Mouse (Mus musculus): ENCODE measurements at regions not wholly inside any gene's neighbourhood (a gene's known extent, or its start where the extent isn't known, plus 50 kb on each side); places are given as distances from the start of the nearest gene placed in this dataset. TPM values are rescaled to one million over a fixed set of nuclear protein-coding genes. Genes with fewer than 3 reads are reported as not detected.

- DNase-seq (ENCODE audit: low spot score in 2 of 2), result no peak
Measured at GRCm38 (mm10) chr2:30677498-30677897, 82.7 kb downstream of the Cstad start.

GRCm38 (mm10) chr2:30676833-30677459, 82.1 kb downstream of the Cstad start:
- DNase-seq (ENCODE audit: low spot score in 2 of 2), result peak in 1 of 2 experiments; percentile 42

DNA sequence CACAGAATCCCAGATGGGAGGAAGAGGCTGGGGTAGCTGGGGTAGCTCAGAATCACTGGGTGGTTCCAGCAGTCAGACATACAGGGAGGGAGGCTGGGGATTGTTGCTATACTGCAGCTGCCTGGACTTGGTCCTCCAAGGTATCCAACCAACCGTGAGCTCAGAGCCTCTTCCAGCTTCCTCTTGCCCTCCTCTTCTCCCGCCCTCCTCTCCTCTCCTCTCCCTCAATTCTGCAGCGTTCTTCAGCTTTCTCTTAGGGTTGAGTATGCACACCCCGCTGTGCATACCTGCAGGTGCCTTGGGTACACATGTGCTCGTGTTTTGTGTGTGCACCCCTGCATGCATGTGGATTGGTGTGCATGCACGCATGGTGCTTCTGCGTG, 81.6 kb downstream of the Cstad start:
- no peak for DNase-seq (ENCODE audit: low spot score in 2 of 2)

DNA sequence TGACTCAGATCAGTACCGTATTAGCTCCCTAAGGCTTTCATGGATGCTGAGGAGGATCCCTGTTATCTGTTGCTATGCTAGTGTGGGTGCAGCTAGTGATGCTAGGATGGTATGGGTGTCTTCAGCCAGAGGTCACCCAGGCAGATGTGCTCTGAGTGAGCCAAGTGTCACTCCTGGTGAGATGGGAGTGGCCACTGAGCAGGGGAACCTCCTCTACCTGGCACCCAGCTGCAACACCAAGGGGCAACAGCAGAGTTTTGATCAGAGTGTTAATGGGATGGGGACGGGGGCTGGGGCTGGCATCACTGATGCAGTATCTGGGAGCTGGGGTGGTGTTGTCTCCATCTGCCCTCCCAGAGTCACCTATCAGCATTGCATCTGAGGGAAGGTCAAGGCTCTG, 81.0 kb downstream of the Cstad start:
- DNase-seq (ENCODE audit: low spot score in 2 of 2), result no peak

DNA sequence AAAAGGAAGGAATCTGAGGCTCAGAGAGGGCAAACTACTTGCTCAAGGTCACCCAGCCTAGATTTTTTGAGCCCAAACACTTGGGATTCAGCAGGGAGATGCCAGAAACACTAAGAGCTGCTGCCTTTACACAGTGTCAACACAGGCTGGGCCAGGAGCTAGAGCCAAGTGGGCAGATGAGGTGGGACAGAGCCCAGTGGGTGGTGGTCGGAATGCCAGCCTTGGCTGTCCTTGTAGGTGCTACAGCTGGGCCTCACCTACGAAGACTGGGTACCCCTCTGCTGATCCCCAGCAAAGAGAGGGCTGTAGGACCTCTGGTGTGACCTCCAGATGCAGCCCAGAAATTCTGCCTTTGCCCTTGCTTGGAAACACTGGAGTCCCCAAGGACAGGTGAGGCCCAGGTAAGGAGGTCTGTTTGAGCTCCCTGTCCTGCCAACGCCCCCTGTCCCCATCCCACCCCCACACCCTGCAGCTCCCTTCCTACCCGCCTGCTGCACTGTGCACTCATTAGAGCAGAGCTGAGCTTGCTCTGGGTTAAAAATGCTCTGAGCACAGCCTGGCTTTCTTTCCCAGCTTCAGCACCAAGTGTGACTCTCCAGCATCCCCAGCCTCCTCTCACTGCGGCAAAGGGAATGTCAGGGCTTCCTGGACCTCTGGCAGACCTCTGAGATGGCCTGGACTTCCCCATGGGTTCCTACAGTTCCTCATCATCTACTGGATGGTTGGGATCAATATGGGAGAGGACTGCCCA, 76.2 kb downstream of the Cstad start:
- DNase-seq (ENCODE audit: low spot score in 2 of 2), result no peak

DNA sequence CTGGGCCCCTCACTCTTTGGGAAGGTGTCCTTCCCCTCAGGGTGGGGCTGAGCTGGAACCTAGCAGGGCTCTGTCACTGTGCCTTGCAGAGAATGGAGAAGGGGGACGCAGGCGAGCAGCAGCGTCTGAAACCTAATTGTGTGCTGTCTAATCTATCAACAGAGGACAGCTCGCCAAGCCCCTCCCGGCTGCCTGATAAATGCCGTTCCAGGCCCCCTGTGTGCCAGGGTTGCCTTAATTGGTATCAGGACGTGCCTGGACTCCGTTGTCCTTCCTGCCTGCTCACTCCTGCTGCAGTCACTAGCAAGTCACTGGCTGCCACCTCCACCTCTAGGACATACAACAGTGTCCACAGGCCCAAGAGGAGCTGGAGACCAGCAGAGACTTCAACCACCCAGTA, 72.6 kb downstream of the Cstad start:
- DNase-seq (ENCODE audit: low spot score in 2 of 2), result no peak

DNA sequence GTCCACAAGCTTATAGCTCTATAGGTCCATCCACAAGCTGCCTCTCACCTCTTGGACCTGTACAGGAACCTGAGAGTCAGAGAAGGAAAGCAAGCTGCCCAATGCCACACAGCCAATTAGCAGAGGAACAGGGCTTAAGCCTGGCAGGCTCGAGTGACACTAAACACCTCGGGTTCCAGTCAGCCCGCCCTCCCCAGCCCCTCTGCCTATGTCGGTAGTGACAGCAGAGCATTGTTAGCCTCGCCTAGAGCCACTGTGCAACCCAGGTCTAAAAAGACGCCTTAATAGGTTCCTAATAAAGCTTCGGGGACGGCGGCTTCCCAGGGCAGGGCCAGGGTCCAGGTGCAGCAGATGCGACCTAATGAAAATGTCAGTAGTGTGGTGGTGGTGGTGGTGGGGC, 66.3 kb downstream of the Cstad start:
- DNase-seq (ENCODE audit: low spot score in 2 of 2), result no peak

DNA sequence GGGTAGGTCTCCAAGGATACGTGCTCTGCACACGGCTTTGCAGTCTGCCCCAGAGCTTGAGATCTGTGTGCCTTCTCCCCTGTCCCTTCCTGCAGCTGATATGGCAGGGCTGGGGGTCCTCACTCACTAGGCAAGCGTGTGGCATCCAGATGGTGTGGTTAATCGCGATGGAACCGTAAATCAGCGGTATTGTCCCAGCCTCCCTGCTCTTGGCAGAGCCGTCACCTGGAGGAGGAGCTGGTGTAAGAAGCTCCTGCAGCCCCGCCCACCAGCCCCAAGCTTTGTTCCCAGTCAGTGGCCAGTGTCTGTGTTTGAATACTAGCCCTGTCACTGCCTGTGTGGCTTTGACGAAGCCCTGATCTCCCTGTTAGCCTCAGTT, 65.8 kb downstream of the Cstad start:
- DNase-seq (ENCODE audit: low spot score in 2 of 2), result no peak

- no peak for DNase-seq (ENCODE audit: low spot score in 2 of 2)
Measured at GRCm38 (mm10) chr2:30659836-30660612, 65.2 kb downstream of the Cstad start.

GRCm38 (mm10) chr2:30658844-30659555, 64.2 kb downstream of the Cstad start:
- DNase-seq (ENCODE audit: low spot score in 2 of 2), result peak; percentile 76 to 87

Small RNAs in the stretch of these regions (microRNA-seq; reads per million reads assigned to microRNA genes)
- gene Mir3089, result not detected
